10 mouse cellular contexts compared by ENCODE assay signal in the genomic region with DNA sequence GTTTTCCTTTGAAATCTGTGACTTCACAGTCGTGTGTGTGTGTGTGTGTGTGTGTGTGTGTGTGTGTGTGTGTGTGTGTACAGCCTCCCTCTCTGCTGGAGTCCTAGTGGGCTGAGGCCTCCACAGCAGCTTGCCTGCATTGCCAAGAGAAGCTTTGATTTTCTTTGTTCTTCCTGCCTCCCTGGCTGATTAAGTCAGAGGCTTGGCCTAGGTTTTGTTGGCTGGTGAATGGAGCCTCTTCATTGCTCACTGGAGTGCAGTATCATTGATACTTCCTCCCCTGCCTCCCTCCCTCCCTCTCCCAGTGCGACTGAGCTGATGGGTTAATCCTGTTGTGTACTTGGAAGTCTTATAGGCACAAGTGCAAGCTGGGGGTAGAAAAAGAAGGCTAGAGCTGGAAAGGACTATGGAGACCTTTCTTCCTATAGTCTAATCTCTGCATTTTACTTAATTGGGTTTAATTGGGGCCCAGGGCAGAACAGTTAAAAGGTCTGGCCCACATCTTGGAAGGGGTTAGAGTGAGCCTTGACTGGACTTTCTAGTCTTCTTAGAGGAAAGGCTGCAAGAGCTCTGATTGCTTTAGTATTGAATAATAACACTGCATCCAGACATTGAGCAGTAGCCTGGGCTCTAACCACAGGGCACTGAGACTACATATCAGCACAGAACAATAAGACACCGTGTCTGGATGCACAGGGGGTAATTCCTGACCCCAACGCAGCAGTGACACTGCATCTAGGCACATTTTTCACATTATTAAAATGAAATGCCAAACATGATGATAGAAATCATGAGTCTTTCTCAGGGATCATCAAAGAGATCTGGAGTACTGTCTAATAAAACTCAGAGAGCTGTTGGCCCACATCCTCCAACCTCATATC.
A peak's percentile ranks its signal among the peaks of the same experiment; 100 is the strongest.
DNase-seq lines count a peak whose midpoint lies in the region; ATAC-seq and TF ChIP-seq lines count a peak whose summit lies in the region.
"Had no signal": no experiment of that assay in that cellular context is flagged by ENCODE, and none has a peak within 500 bp of the region (broad histone marks: within the 10 kb centered on the region; RNA-seq: fewer than 3 reads in every experiment).

No protein-coding gene starts in this region.

- intact Hi-C loops in gastrocnemius, postnatal 14 days (cut with DNase I; ENCODE audit: low total_unique reads), result no loop called here

- H3K9ac ChIP-seq in forebrain, postnatal 0 days, result no peak overlapping the region
- H3K9ac ChIP-seq in intestine, embryonic 15.5 days, result no peak overlapping the region

- no peaks in the 10 kb centered on the region for H3K9me3 ChIP-seq in forebrain, postnatal 0 days (ENCODE audit: low read length)
- H3K9me3 ChIP-seq in intestine, embryonic 15.5 days, result no peaks in the 10 kb centered on the region

- peak; percentile 85 for ATAC-seq in forebrain, postnatal 0 days
- ATAC-seq in intestine, embryonic 15.5 days, result no peak

- 0 out of 2 replicates have a peak, but pooled peaks cover 5% of the 10 kb centered on the region for H3K4me1 ChIP-seq in forebrain, postnatal 0 days (ENCODE audit: insufficient read depth)
- no peaks in the 10 kb centered on the region for H3K4me1 ChIP-seq in intestine, embryonic 15.5 days (replicated peaks)

- no peak overlapping the region for H3K4me3 ChIP-seq in forebrain, postnatal 0 days (ENCODE audit: low read depth, low read length)
- no peak overlapping the region for H3K4me3 ChIP-seq in intestine, embryonic 15.5 days (replicated peaks)

- WGBS in forebrain, postnatal 0 days, result 10% methylated on average over 4 of the region's 4 CpGs
- 49% methylated on average over 4 of the region's 4 CpGs for WGBS in intestine, embryonic 15.5 days

- H3K27ac ChIP-seq in forebrain, postnatal 0 days (ENCODE audit: low read depth, low read length), result no peak overlapping the region
- H3K27ac ChIP-seq in intestine, embryonic 15.5 days, result no peak overlapping the region

- no peak for TF ChIP-seq CTCF in forebrain, postnatal 0 days (IDR thresholded peaks at IDR 0.05; ENCODE audit: low read depth)

- H3K36me3 ChIP-seq in forebrain, postnatal 0 days (ENCODE audit: insufficient read depth), result no peaks in the 10 kb centered on the region
- H3K36me3 ChIP-seq in intestine, embryonic 15.5 days, result no peaks in the 10 kb centered on the region

- H3K27me3 ChIP-seq in forebrain, postnatal 0 days (ENCODE audit: insufficient read depth, low read length), result no peaks in the 10 kb centered on the region
- no peaks in the 10 kb centered on the region for H3K27me3 ChIP-seq in intestine, embryonic 15.5 days (replicated peaks)

- peak; percentile 32 for DNase-seq in gastrocnemius, postnatal 25 days
- DNase-seq in gastrocnemius, postnatal 14 days, result no peak
- peak; percentile 54 for DNase-seq in forebrain, postnatal 0 days
- DNase-seq in mesoderm, embryonic 11.5 days (ENCODE audit: low read depth, low spot score), result peak; percentile 37
- DNase-seq in retina, embryonic 14.5 days (ENCODE audit: low spot score), result peak; percentile 70
- DNase-seq in frontal cortex, postnatal 36 days (ENCODE audit: low spot score in 2 of 2), result no peak
- no peak for DNase-seq in testis, postnatal 10 days (ENCODE audit: low spot score)
- DNase-seq: kidney, postnatal 36 days; lung, postnatal 4 days had no signal

- H3K4me2 ChIP-seq in forebrain, postnatal 0 days (ENCODE audit: low read depth), result no peak overlapping the region
- H3K4me2 ChIP-seq in intestine, embryonic 15.5 days (replicated peaks), result no peak overlapping the region

Comparison
In these comparisons a context has a peak if more than half of its experiments do, and no peak if none do; other contexts are left out.
1. DNase-seq: peak in gastrocnemius, postnatal 25 days (single experiment), forebrain, postnatal 0 days (single experiment), mesoderm, embryonic 11.5 days (single experiment) and retina, embryonic 14.5 days (single experiment); none in gastrocnemius, postnatal 14 days (single experiment), frontal cortex, postnatal 36 days (0 of 2) and testis, postnatal 10 days (single experiment).